Mouse (Mus musculus) cerebellum, adult 11-12 months (tissue): Measurements from ENCODE around the gene Fbxo47.

ENCODE experiments used
- DNase-seq: peaks from one replicate; pipeline ENCODE4 v3.0.0; 2022

Gene Fbxo47

GRCm38 (mm10) chr11:97829365-97829764 is 54.6 kb downstream of the Fbxo47 start:
- no peak for DNase-seq

- DNase-seq, result peak; percentile 2
Observed at GRCm38 (mm10) chr11:97827654-97828053, 56.3 kb downstream of the Fbxo47 start.

- DNase-seq, result no peak
Observed at GRCm38 (mm10) chr11:97826414-97826813, 57.5 kb downstream of the Fbxo47 start.

- no peak for DNase-seq
Observed at GRCm38 (mm10) chr11:97825971-97826370, 58.0 kb downstream of the Fbxo47 start.

- DNase-seq, result no peak
Observed at GRCm38 (mm10) chr11:97825295-97825694, 58.7 kb downstream of the Fbxo47 start.

- no peak for DNase-seq
Observed at GRCm38 (mm10) chr11:97824895-97825294, 59.1 kb downstream of the Fbxo47 start.

- DNase-seq, result no peak
Observed at GRCm38 (mm10) chr11:97824168-97824567, 59.8 kb downstream of the Fbxo47 start.

GRCm38 (mm10) chr11:97822840-97823603 is 60.9 kb downstream of the Fbxo47 start:
- DNase-seq, result peak; percentile 83

GRCm38 (mm10) chr11:97821401-97822064 is 62.4 kb downstream of the Fbxo47 start:
- no peak for DNase-seq

- DNase-seq, result peak; percentile 72
Observed at GRCm38 (mm10) chr11:97820840-97821239, 63.1 kb downstream of the Fbxo47 start.

GRCm38 (mm10) chr11:97819923-97820322 is 64.0 kb downstream of the Fbxo47 start:
- no peak for DNase-seq

GRCm38 (mm10) chr11:97819102-97819501 is 64.9 kb downstream of the Fbxo47 start:
- no peak for DNase-seq

- peak; percentile 55 for DNase-seq
Observed at GRCm38 (mm10) chr11:97818571-97818970, 65.4 kb downstream of the Fbxo47 start.

- DNase-seq, result no peak
Observed at GRCm38 (mm10) chr11:97818003-97818402, 66.0 kb downstream of the Fbxo47 start.

- no peak for DNase-seq
Observed at GRCm38 (mm10) chr11:97817379-97817778, 66.6 kb downstream of the Fbxo47 start.

GRCm38 (mm10) chr11:97816916-97817315 is 67.0 kb downstream of the Fbxo47 start:
- no peak for DNase-seq

GRCm38 (mm10) chr11:97816176-97816575 is 67.8 kb downstream of the Fbxo47 start:
- no peak for DNase-seq

GRCm38 (mm10) chr11:97815736-97816135 is 68.2 kb downstream of the Fbxo47 start:
- DNase-seq, result no peak

- DNase-seq, result no peak
Observed at GRCm38 (mm10) chr11:97813746-97814515, 70.0 kb downstream of the Fbxo47 start.

- DNase-seq, result no peak
Observed at GRCm38 (mm10) chr11:97813085-97813484, 70.9 kb downstream of the Fbxo47 start.

- peak; percentile 42 for DNase-seq
Observed at GRCm38 (mm10) chr11:97812491-97812921, 71.4 kb downstream of the Fbxo47 start.

GRCm38 (mm10) chr11:97811569-97812362 is 72.2 kb downstream of the Fbxo47 start:
- peak; percentile 37 for DNase-seq

GRCm38 (mm10) chr11:97810970-97811369 is 73.0 kb downstream of the Fbxo47 start:
- peak; percentile 16 for DNase-seq
